Mouse (Mus musculus) kidney, adult 2 months (tissue): Measurements from ENCODE around the gene Sdhc. TPM values are rescaled to one million over a fixed set of nuclear protein-coding genes. Genes with fewer than 3 reads are reported as not detected.
"Not testable (repeated sequence)": the region's sequence is repeated elsewhere in the genome, so short reads cannot be mapped to it uniquely, and the experiment has no call there.

Experiments used
- DNase-seq: peaks from one replicate; pipeline ENCODE4 v3.0.0; 2021
- H3K27ac ChIP-seq: fragments of 200-500 bp; 2 replicates; pipeline ENCODE4 v1.5.1; 2012; ENCODE audit warnings: low read depth, low read length, control low read depth, inconsistent platforms; ENCODE audit not compliant: insufficient read depth
- H3K27me3 ChIP-seq: fragments of 200-500 bp; replicated peaks from 2 replicates; pipeline ENCODE4 v1.6.1; 2012; ENCODE audit warnings: mild to moderate bottlenecking, moderate library complexity, low read length, inconsistent platforms; ENCODE audit not compliant: control insufficient read depth, insufficient read depth
- H3K36me3 ChIP-seq: fragments of 200-500 bp; 2 replicates; pipeline ENCODE4 v1.6.1; 2012; ENCODE audit warnings: mild to moderate bottlenecking, moderate library complexity, low read length, inconsistent platforms; ENCODE audit not compliant: control insufficient read depth, insufficient read depth
- H3K4me1 ChIP-seq: fragments of 200-500 bp; 2 replicates; pipeline ENCODE4 v1.6.1; 2011; ENCODE audit warnings: low read length; ENCODE audit not compliant: control insufficient read depth, insufficient read depth
- H3K4me3 ChIP-seq: fragments of 200-500 bp; 2 replicates; pipeline ENCODE4 v1.5.1; 2011; ENCODE audit warnings: mild to moderate bottlenecking, low read depth, low read length, control low read depth; ENCODE audit not compliant: insufficient read depth
- CTCF ChIP-seq: fragments of 200-500 bp; conservative IDR thresholded peaks from 2 replicates; pipeline ENCODE4 v1.5.1; 2011; ENCODE audit warnings: low read depth, mild to moderate bottlenecking, control low read depth, low read length, moderate library complexity, mixed read lengths; ENCODE audit not compliant: insufficient read depth, insufficient read length
- POLR2A ChIP-seq: fragments of 200-500 bp; IDR thresholded peaks from one replicate; pipeline ENCODE4 v1.6.1; 2011; ENCODE audit warnings: low read depth, low read length, control low read depth
- WGBS: fragments of 180-500 bp; shearing (Covaris S2); methylation state at CpG from one replicate; pipeline ENCODE4 v1.1.7; 2018; 5-methylcytosine and 5-hydroxymethylcytosine counted together
- polyA plus RNA-seq: library from polyadenylated mRNA; depleted of rRNA; stranded (reverse); fragments of >200 nt; gene quantifications from 2 replicates; pipeline ENCODE4 v1.2.3, GENCODE M21; 2012; rRNA removed

The Sdhc gene
- polyA plus RNA-seq, 1 experiment: 951 TPM

DNA sequence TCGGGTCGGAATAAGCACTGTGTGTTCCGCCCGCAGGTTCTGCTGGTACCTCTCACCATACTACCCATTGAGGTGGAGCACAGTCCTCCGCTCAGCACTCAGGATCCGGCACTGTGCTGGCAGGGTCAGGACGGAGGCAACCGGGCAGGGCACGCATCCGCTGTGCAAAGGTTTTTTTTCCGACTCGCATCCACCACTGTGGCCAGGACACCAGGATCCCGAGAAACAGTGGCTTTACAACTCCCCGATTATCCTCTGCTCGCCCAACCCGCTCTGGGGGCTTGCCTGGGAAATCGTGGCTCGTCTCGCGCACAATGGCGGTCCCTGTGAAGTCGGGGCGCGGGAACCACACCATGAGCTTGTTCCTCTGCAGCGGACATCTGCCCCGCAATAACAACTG lies 64.7 kb downstream of the Sdhc start:
- Histone ChIP-seq H3K4me3 (no peak overlapping the region), H3K4me1 (no peaks in the 10 kb centered on the region), H3K36me3 (no peaks in the 10 kb centered on the region), H3K27me3 (peaks cover 1% of the 10 kb centered on the region; the same call in 1 of the 2 replicates), H3K27ac (no peak overlapping the region)
- WGBS: 3% methylated on average over 26 of the region's 26 CpGs
- DNase-seq: no peak
- TF ChIP-seq CTCF (no peak), POLR2A (no peak)

DNA sequence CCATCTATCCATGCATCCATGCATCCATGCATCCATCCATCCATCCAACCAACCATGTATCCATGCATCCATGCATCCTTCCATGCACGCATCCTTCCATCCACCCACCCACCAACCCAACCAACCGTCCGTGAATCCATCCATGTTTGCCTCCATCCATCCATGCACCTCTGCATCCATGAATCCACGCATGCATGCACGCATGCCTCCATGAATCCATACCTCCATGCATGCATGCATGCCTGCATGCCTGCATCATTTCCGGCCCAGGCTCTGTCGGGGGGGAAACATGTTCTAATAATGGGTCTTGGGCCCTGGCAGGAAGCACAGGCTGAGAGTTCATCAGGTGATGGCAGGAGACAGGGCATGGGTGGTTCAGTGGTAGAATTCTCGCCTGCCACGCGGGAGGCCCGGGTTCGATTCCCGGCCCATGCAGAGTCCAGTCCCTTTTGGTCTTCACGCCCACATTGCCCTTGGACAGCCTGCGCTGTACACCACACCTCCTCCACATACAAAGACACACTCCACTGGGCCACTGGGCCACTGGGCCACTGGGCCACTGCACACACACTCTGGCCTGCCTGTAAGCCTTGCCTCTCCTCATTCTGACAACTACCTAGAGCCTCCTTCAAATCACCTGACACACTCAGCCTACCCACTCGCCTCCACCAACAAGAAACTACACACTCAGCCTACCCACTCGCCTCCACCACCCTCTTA lies 68.7 kb downstream of the Sdhc start:
- not testable (repeated sequence) for H3K4me3 ChIP-seq, DNase-seq
- 41% methylated on average over 12 of the region's 17 CpGs for WGBS

DNA sequence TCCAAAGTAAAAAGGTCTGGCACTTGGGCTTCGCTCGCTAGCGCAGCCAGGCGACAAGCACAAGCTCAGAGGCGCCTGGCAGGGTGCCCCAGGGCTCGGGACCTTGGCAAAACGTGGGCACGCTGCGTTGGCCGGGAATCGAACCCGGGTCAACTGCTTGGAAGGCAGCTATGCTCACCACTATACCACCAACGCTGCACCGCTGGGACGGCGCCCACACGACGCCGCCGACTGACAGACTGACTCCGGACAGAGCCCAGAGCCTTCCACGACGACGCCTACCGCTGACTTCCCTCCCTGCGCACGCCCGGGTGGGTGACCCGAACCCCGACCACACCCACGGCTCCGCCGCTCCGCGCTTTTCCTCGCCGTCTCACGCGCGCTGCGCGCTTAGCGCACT lies 70.6 kb downstream of the Sdhc start:
- not testable (repeated sequence) for H3K27me3 ChIP-seq, H3K4me3 ChIP-seq, H3K36me3 ChIP-seq, H3K4me1 ChIP-seq, H3K27ac ChIP-seq, DNase-seq
- no CpG with 5 or more reads among the region's 43 CpGs for WGBS

More for the DNA sequence above, 68.7 kb downstream of the Sdhc start:
- not testable (repeated sequence) for H3K27me3 ChIP-seq, H3K27ac ChIP-seq, H3K36me3 ChIP-seq, H3K4me1 ChIP-seq

DNA sequence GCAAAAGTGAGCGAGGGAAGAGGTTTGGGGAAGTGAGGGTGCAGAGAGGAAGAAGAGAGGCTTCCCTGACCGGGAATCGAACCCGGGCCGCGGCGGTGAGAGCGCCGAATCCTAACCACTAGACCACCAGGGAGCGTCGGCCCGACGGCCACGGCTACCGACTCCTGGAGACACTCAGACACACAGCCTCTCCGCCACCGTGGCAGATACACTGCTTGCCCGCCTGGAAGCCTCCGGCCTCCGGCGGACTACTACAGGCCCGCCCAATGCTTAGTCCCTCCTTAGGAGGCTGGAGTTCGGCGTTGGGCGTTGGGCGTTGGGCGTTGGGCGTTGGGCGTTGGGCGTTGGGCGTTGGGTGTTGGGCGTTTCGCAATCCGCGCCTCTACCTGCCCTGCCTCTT lies 71.1 kb downstream of the Sdhc start:
- H3K27ac ChIP-seq, H3K4me1 ChIP-seq, DNase-seq, H3K4me3 ChIP-seq, H3K36me3 ChIP-seq, H3K27me3 ChIP-seq: not testable (repeated sequence)
- WGBS: 0% methylated on average over 1 of the region's 35 CpGs

DNA sequence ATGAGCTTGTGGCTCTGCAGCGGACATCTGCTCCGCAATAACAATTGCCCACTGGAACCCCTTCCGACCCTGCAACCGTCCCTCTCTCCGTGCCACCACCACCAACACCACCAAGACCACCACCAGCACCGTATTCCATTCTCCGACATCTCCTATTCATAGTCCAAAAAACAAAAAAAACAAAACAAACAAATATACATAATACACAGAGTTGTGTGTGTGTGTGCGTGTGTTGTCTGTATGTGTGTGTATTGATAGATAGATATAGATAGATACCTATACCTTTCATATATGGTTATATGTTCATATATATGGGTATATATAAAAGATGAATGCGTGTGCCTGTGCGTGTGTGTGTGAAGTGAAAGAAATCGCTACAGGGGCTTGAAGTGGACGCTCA lies 72.0 kb downstream of the Sdhc start:
- H3K4me1 ChIP-seq, H3K27me3 ChIP-seq, H3K36me3 ChIP-seq, DNase-seq, H3K4me3 ChIP-seq, H3K27ac ChIP-seq: not testable (repeated sequence)
- WGBS: 17% methylated on average over 12 of the region's 12 CpGs

DNA sequence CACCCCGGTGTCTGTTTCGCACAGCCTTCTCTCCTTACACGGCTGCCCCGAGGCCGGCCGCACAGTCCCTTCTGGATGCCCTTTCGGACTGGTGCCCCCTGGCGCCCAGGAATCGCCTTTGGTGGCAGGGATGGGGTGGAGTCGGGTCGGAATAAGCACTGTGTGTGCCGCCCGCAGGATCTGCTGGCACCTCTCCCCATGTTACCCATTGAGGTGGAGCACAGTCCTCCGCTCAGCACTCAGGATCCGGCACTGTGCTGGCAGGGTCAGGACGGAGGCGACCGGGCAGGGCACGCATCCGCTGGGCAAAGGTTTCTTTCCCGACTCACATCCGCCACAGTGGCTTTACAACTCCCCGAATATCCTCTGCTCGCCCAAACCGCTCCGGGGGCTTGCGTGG lies 72.4 kb downstream of the Sdhc start:
- not testable (repeated sequence) for H3K4me1 ChIP-seq, H3K27ac ChIP-seq, H3K36me3 ChIP-seq, H3K4me3 ChIP-seq, H3K27me3 ChIP-seq
- peak; percentile 74 for DNase-seq
- 1% methylated on average over 21 of the region's 27 CpGs for WGBS

DNA sequence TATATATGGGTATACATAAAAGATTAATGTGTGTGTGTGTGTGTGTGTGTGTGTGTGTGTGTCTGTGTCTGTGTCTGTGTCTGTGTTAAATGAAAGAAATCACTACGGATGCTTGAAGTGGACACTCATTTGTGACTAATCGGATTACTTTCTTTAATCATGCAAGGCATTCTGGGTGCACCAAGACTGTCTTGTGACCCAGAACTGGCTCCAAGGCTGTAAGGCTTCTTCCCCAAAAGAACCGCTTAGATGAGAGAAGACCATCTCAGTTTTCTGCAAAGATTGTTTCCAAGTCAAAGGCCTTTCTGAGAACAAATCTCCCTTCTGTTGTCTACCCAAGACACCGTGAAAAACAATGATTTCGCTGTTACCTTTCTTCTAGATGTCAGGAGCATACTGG lies 73.2 kb downstream of the Sdhc start:
- WGBS: 34% methylated on average over 5 of the region's 5 CpGs

More for the DNA sequence above, 73.2 kb downstream of the Sdhc start:
- H3K27me3 ChIP-seq, H3K4me1 ChIP-seq, H3K27ac ChIP-seq, H3K36me3 ChIP-seq, H3K4me3 ChIP-seq, DNase-seq: not testable (repeated sequence)

Other genes with a start within 250 kb of the Sdhc start
- gene Fcrlb, start 237.7 kb downstream of the Sdhc start, polyA plus RNA-seq: 0.31 and 0.54 TPM in 2 replicates
- gene Fcrla, start 223.0 kb downstream of the Sdhc start, polyA plus RNA-seq: 0.71 and 6.4 TPM in 2 replicates
- 61.7 and 64.6 TPM in 2 replicates for gene Fcgr2b, start 174.1 kb downstream of the Sdhc start, polyA plus RNA-seq
- 3.3 and 3.7 TPM in 2 replicates for gene Fcgr4, start 131.7 kb downstream of the Sdhc start, polyA plus RNA-seq
- gene Fcgr3, start 85.7 kb downstream of the Sdhc start, polyA plus RNA-seq: 4.8 and 6.4 TPM in 2 replicates
- gene Cfap126, start 36.7 kb downstream of the Sdhc start, polyA plus RNA-seq: 15.6 and 16.7 TPM in 2 replicates
- gene Mpz, start 108 bp upstream of the Sdhc start, polyA plus RNA-seq: 3.5 and 7.7 TPM in 2 replicates
- 11.2 and 12.8 TPM in 2 replicates for gene Pcp4l1, start 45.7 kb upstream of the Sdhc start, polyA plus RNA-seq
- 0.48 and 0.67 TPM in 2 replicates for gene Nr1i3, start 63.4 kb upstream of the Sdhc start, polyA plus RNA-seq
- gene Tomm40l, start 71.9 kb upstream of the Sdhc start, polyA plus RNA-seq: 46.4 and 51.8 TPM in 2 replicates
- gene Apoa2, start 74.5 kb upstream of the Sdhc start, polyA plus RNA-seq: 19.8 and 20.8 TPM in 2 replicates
- 35.8 and 46.8 TPM in 2 replicates for gene Fcer1g, start 83.8 kb upstream of the Sdhc start, polyA plus RNA-seq
- 1.2 and 1.5 TPM in 2 replicates for gene Adamts4, start 99.8 kb upstream of the Sdhc start, polyA plus RNA-seq
- 374 and 559 TPM in 2 replicates for gene Ndufs2, start 100.8 kb upstream of the Sdhc start, polyA plus RNA-seq
- 58.9 and 67.7 TPM in 2 replicates for gene B4galt3, start 119.7 kb upstream of the Sdhc start, polyA plus RNA-seq
- 51.5 and 63.2 TPM in 2 replicates for gene Ppox, start 130.6 kb upstream of the Sdhc start, polyA plus RNA-seq
- gene Usp21, start 137.4 kb upstream of the Sdhc start, polyA plus RNA-seq: 47.8 and 53.4 TPM in 2 replicates
- 43.1 and 59.5 TPM in 2 replicates for gene Ufc1, start 144.4 kb upstream of the Sdhc start, polyA plus RNA-seq
- 46.7 and 48.6 TPM in 2 replicates for gene Dedd, start 178.5 kb upstream of the Sdhc start, polyA plus RNA-seq
- 207 and 209 TPM in 2 replicates for gene Nit1, start 195.0 kb upstream of the Sdhc start, polyA plus RNA-seq
- 17.1 and 37.0 TPM in 2 replicates for gene Pfdn2, start 195.1 kb upstream of the Sdhc start, polyA plus RNA-seq
- gene Klhdc9, start 210.2 kb upstream of the Sdhc start, polyA plus RNA-seq: 6.9 and 7.1 TPM in 2 replicates
- gene Nectin4, start 219.5 kb upstream of the Sdhc start, polyA plus RNA-seq: 2.3 TPM in 2 replicates
- gene Arhgap30, start 238.4 kb upstream of the Sdhc start, polyA plus RNA-seq: 1.6 and 4.8 TPM in 2 replicates